Mouse (Mus musculus): Measurements from ENCODE around the gene Slc4a4. TPM values are rescaled to one million over a fixed set of nuclear protein-coding genes. Genes with fewer than 3 reads are reported as not detected.

The Slc4a4 gene
- polyA plus RNA-seq, 1 experiment from 2014 or later = 1.6 TPM

- no peaks in the 10 kb centered on the region for H3K4me1 ChIP-seq (replicated peaks; ENCODE audit: control insufficient read depth, insufficient read depth, low read length)
- DNase-seq (ENCODE audit: low spot score) = no peak
- H3K4me2 ChIP-seq (replicated peaks; ENCODE audit: low read depth, low read length) = no peak overlapping the region
- no peak for ATAC-seq (ENCODE audit: low FRiP score)
- no peaks in the 10 kb centered on the region for H3K9me3 ChIP-seq (ENCODE audit: control insufficient read depth, low read length)
- H3K9ac ChIP-seq (ENCODE audit: low read depth, low read length) = no peak overlapping the region
- no peaks in the 10 kb centered on the region for H3K36me3 ChIP-seq (ENCODE audit: control insufficient read depth, insufficient read depth, low read length)
- 95% methylated on average over 1 of the region's 1 CpGs for WGBS
- H3K27ac ChIP-seq (ENCODE audit: low read depth, low read length) = no peak overlapping the region
- H3K4me3 ChIP-seq (ENCODE audit: low read depth, low read length) = no peak overlapping the region
- no peaks in the 10 kb centered on the region for H3K27me3 ChIP-seq (ENCODE audit: control insufficient read depth, insufficient read depth, low read length)
Observed at GRCm38 (mm10) chr5:88938208-88938607, 51.6 kb downstream of the Slc4a4 start.

- Histone ChIP-seq H3K27me3 (ENCODE audit: control insufficient read depth, insufficient read depth, low read length) (no peaks in the 10 kb centered on the region), H3K4me3 (ENCODE audit: low read depth, low read length) (no peak overlapping the region), H3K27ac (ENCODE audit: low read depth, low read length) (no peak overlapping the region), H3K4me2 (replicated peaks; ENCODE audit: low read depth, low read length) (no peak overlapping the region), H3K9ac (ENCODE audit: low read depth, low read length) (no peak overlapping the region), H3K4me1 (replicated peaks; ENCODE audit: control insufficient read depth, insufficient read depth, low read length) (no peaks in the 10 kb centered on the region), H3K9me3 (ENCODE audit: control insufficient read depth, low read length) (no peaks in the 10 kb centered on the region), H3K36me3 (ENCODE audit: control insufficient read depth, insufficient read depth, low read length) (no peaks in the 10 kb centered on the region)
- DNase-seq (ENCODE audit: low spot score) (no peak), ATAC-seq (ENCODE audit: low FRiP score) (no peak)
- WGBS = 67% methylated on average over 6 of the region's 6 CpGs
Observed at GRCm38 (mm10) chr5:88939151-88939550, 52.5 kb downstream of the Slc4a4 start.

- no peak overlapping the region for H3K4me2 ChIP-seq (replicated peaks; ENCODE audit: low read depth, low read length)
- no peaks in the 10 kb centered on the region for H3K27me3 ChIP-seq (ENCODE audit: control insufficient read depth, insufficient read depth, low read length)
- no peaks in the 10 kb centered on the region for H3K4me1 ChIP-seq (replicated peaks; ENCODE audit: control insufficient read depth, insufficient read depth, low read length)
- DNase-seq (ENCODE audit: low spot score) (no peak), ATAC-seq (ENCODE audit: low FRiP score) (no peak)
- no peak overlapping the region for H3K27ac ChIP-seq (ENCODE audit: low read depth, low read length)
- no peak overlapping the region for H3K4me3 ChIP-seq (ENCODE audit: low read depth, low read length)
- H3K9ac ChIP-seq (ENCODE audit: low read depth, low read length) = no peak overlapping the region
- 78% methylated on average over 2 of the region's 2 CpGs for WGBS
- no peaks in the 10 kb centered on the region for H3K36me3 ChIP-seq (ENCODE audit: control insufficient read depth, insufficient read depth, low read length)
- H3K9me3 ChIP-seq (ENCODE audit: control insufficient read depth, low read length) = no peaks in the 10 kb centered on the region
Observed at GRCm38 (mm10) chr5:88939782-88940181, 53.2 kb downstream of the Slc4a4 start.

- Histone ChIP-seq H3K9me3 (ENCODE audit: control insufficient read depth, low read length) (no peaks in the 10 kb centered on the region), H3K36me3 (ENCODE audit: control insufficient read depth, insufficient read depth, low read length) (no peaks in the 10 kb centered on the region), H3K27me3 (ENCODE audit: control insufficient read depth, insufficient read depth, low read length) (no peaks in the 10 kb centered on the region), H3K4me2 (replicated peaks; ENCODE audit: low read depth, low read length) (no peak overlapping the region), H3K4me3 (ENCODE audit: low read depth, low read length) (no peak overlapping the region), H3K4me1 (replicated peaks; ENCODE audit: control insufficient read depth, insufficient read depth, low read length) (no peaks in the 10 kb centered on the region), H3K9ac (ENCODE audit: low read depth, low read length) (no peak overlapping the region), H3K27ac (ENCODE audit: low read depth, low read length) (no peak overlapping the region)
- 88% methylated on average over 7 of the region's 7 CpGs for WGBS
- ATAC-seq (ENCODE audit: low FRiP score) = no peak
- DNase-seq (ENCODE audit: low spot score) = no peak
Observed at GRCm38 (mm10) chr5:88941905-88942304, 55.3 kb downstream of the Slc4a4 start.

GRCm38 (mm10) chr5:88945661-88946339 is 59.2 kb downstream of the Slc4a4 start:
- 69% methylated on average over 10 of the region's 10 CpGs for WGBS
- ATAC-seq (ENCODE audit: low FRiP score) = no peak
- DNase-seq (ENCODE audit: low spot score) = no peak

GRCm38 (mm10) chr5:88950337-88950736 is 63.7 kb downstream of the Slc4a4 start:
- no peaks in the 10 kb centered on the region for H3K27me3 ChIP-seq (ENCODE audit: control insufficient read depth, insufficient read depth, low read length)
- H3K27ac ChIP-seq (ENCODE audit: low read depth, low read length) = no peak overlapping the region
- H3K9ac ChIP-seq (ENCODE audit: low read depth, low read length) = no peak overlapping the region
- H3K4me2 ChIP-seq (replicated peaks; ENCODE audit: low read depth, low read length) = no peak overlapping the region
- no peak overlapping the region for H3K4me3 ChIP-seq (ENCODE audit: low read depth, low read length)
- no peaks in the 10 kb centered on the region for H3K9me3 ChIP-seq (ENCODE audit: control insufficient read depth, low read length)
- 91% methylated on average over 7 of the region's 7 CpGs for WGBS
- H3K4me1 ChIP-seq (replicated peaks; ENCODE audit: control insufficient read depth, insufficient read depth, low read length) = no peaks in the 10 kb centered on the region
- H3K36me3 ChIP-seq (ENCODE audit: control insufficient read depth, insufficient read depth, low read length) = no peaks in the 10 kb centered on the region
- ATAC-seq (ENCODE audit: low FRiP score) (no peak), DNase-seq (ENCODE audit: low spot score) (no peak)

More at GRCm38 (mm10) chr5:88945661-88946339, 59.2 kb downstream of the Slc4a4 start:
- H3K27me3 ChIP-seq (ENCODE audit: control insufficient read depth, insufficient read depth, low read length) = no peaks in the 10 kb centered on the region
- no peak overlapping the region for H3K9ac ChIP-seq (ENCODE audit: low read depth, low read length)
- H3K4me2 ChIP-seq (replicated peaks; ENCODE audit: low read depth, low read length) = no peak overlapping the region
- H3K36me3 ChIP-seq (ENCODE audit: control insufficient read depth, insufficient read depth, low read length) = no peaks in the 10 kb centered on the region
- no peaks in the 10 kb centered on the region for H3K9me3 ChIP-seq (ENCODE audit: control insufficient read depth, low read length)
- H3K27ac ChIP-seq (ENCODE audit: low read depth, low read length) = no peak overlapping the region
- H3K4me1 ChIP-seq (replicated peaks; ENCODE audit: control insufficient read depth, insufficient read depth, low read length) = no peaks in the 10 kb centered on the region
- no peak overlapping the region for H3K4me3 ChIP-seq (ENCODE audit: low read depth, low read length)

GRCm38 (mm10) chr5:88952757-88953577 is 66.3 kb downstream of the Slc4a4 start:
- 89% methylated on average over 17 of the region's 17 CpGs for WGBS
- ATAC-seq (ENCODE audit: low FRiP score) = no peak

GRCm38 (mm10) chr5:88957735-88958134 is 71.1 kb downstream of the Slc4a4 start:
- no peak overlapping the region for H3K9ac ChIP-seq (ENCODE audit: low read depth, low read length)
- no peak overlapping the region for H3K4me3 ChIP-seq (ENCODE audit: low read depth, low read length)
- DNase-seq (ENCODE audit: low spot score) = no peak
- H3K4me2 ChIP-seq (replicated peaks; ENCODE audit: low read depth, low read length) = no peak overlapping the region
- no peak overlapping the region for H3K27ac ChIP-seq (ENCODE audit: low read depth, low read length)
- H3K4me1 ChIP-seq (replicated peaks; ENCODE audit: control insufficient read depth, insufficient read depth, low read length) = no peaks in the 10 kb centered on the region
- no peaks in the 10 kb centered on the region for H3K9me3 ChIP-seq (ENCODE audit: control insufficient read depth, low read length)
- no peak for ATAC-seq (ENCODE audit: low FRiP score)
- no peaks in the 10 kb centered on the region for H3K27me3 ChIP-seq (ENCODE audit: control insufficient read depth, insufficient read depth, low read length)
- 70% methylated on average over 5 of the region's 5 CpGs for WGBS
- no peaks in the 10 kb centered on the region for H3K36me3 ChIP-seq (ENCODE audit: control insufficient read depth, insufficient read depth, low read length)

More at GRCm38 (mm10) chr5:88952757-88953577, 66.3 kb downstream of the Slc4a4 start:
- Histone ChIP-seq H3K27me3 (ENCODE audit: control insufficient read depth, insufficient read depth, low read length) (no peaks in the 10 kb centered on the region), H3K9me3 (ENCODE audit: control insufficient read depth, low read length) (no peaks in the 10 kb centered on the region), H3K27ac (ENCODE audit: low read depth, low read length) (no peak overlapping the region), H3K4me2 (replicated peaks; ENCODE audit: low read depth, low read length) (no peak overlapping the region), H3K4me1 (replicated peaks; ENCODE audit: control insufficient read depth, insufficient read depth, low read length) (no peaks in the 10 kb centered on the region), H3K9ac (ENCODE audit: low read depth, low read length) (no peak overlapping the region), H3K4me3 (ENCODE audit: low read depth, low read length) (no peak overlapping the region), H3K36me3 (ENCODE audit: control insufficient read depth, insufficient read depth, low read length) (no peaks in the 10 kb centered on the region)
- no peak for DNase-seq (ENCODE audit: low spot score)

GRCm38 (mm10) chr5:88958966-88959365 is 72.3 kb downstream of the Slc4a4 start:
- WGBS = 96% methylated on average over 5 of the region's 5 CpGs
- H3K4me1 ChIP-seq (replicated peaks; ENCODE audit: control insufficient read depth, insufficient read depth, low read length) = no peaks in the 10 kb centered on the region
- no peaks in the 10 kb centered on the region for H3K36me3 ChIP-seq (ENCODE audit: control insufficient read depth, insufficient read depth, low read length)
- H3K9ac ChIP-seq (ENCODE audit: low read depth, low read length) = no peak overlapping the region
- no peaks in the 10 kb centered on the region for H3K9me3 ChIP-seq (ENCODE audit: control insufficient read depth, low read length)
- DNase-seq (ENCODE audit: low spot score) = no peak
- no peak overlapping the region for H3K4me2 ChIP-seq (replicated peaks; ENCODE audit: low read depth, low read length)
- H3K4me3 ChIP-seq (ENCODE audit: low read depth, low read length) = no peak overlapping the region
- H3K27me3 ChIP-seq (ENCODE audit: control insufficient read depth, insufficient read depth, low read length) = no peaks in the 10 kb centered on the region
- no peak for ATAC-seq (ENCODE audit: low FRiP score)
- no peak overlapping the region for H3K27ac ChIP-seq (ENCODE audit: low read depth, low read length)
